Mouse (Mus musculus) brain, adult 2 months (tissue): Measurements from ENCODE around the gene Myh14.
"Not testable (repeated sequence)": the region's sequence is repeated elsewhere in the genome, so short reads cannot be mapped to it uniquely, and the experiment has no call there.

ENCODE experiments used
- DNase-seq: peaks from one replicate; pipeline ENCODE4 v3.0.0; 2011; ENCODE audit warnings: low read depth, low spot score

The Myh14 gene

GRCm38 (mm10) chr7:44670803-44671202 is at the start of gene Myh14:
Gene Myh14, minus strand, starts transcription at chr7:44670843.
- peak; percentile 99 for DNase-seq

DNA sequence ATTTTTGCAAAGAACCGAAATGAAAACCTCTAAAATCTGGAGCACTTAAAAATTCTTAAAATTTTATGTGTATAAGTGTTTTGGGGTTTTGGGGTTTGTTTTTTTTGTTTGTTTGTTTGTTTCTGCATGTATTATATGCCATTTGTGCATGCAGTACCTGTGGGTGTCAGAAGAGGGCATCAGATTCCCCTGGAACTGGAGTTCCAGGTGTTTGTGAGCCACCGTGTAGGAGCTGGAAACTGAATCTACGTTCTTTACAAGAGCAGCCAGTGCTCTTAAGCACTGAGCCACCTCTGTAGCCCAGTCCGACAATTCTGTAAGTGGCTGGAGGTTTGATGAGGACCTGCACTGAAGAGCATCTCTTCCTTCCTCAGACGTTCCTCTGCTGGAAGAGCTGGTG is 39.2 kb upstream of the Myh14 start:
- DNase-seq, result no peak

- no peak for DNase-seq
These were observed 37.9 kb upstream of the Myh14 start, which contains the start of gene Izumo2 for GRCm38 (mm10) chr7:44708574-44708973. Gene Izumo2, plus strand, starts transcription at chr7:44708742.

GRCm38 (mm10) chr7:44708093-44708492 is 37.5 kb upstream of the Myh14 start:
- not testable (repeated sequence) for DNase-seq

GRCm38 (mm10) chr7:44707169-44707675 is 36.6 kb upstream of the Myh14 start:
- DNase-seq, result no peak

- DNase-seq, result no peak
These were observed 35.7 kb upstream of the Myh14 start for GRCm38 (mm10) chr7:44706322-44706721.

DNA sequence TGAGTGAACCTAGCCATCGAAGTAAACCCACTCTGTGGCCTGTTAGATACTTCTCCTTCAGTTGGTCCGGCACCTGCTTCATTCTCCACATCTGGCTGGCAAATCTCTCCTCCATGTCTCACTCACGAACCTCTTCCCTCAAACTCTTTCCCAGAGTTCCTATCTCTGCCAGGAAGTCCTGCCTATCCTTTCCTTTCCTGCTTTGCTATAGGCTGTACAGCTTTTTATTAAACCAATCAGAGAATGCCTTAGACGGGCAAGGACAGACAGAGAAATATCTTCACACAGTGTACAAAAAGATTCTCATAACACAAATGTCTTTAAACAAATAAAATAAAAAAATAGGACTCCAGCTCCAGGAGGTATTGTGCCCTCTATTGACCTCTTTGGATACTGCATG is 34.4 kb upstream of the Myh14 start:
- DNase-seq, result no peak

- peak; percentile 20 for DNase-seq
These were observed 33.7 kb upstream of the Myh14 start for GRCm38 (mm10) chr7:44704363-44704762.

DNA sequence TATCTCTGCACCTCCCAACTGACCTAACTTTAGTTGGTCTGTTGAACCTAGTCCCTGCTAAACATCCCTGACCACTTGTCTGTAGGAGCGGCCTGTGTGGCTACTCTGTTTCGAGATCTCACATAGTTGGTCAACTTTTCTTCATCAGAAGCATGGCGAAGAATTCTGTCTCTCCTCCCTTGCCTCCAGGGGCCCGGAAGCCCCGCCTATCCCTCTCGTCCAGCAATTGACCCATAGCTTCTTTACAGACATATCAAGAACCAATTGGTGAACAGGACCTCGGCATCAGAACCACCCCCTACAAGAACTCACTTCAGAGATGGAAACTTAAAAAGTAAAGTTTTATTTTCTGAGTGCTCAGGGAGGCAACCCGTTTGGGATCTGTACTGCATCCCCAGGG is 32.3 kb upstream of the Myh14 start:
- DNase-seq, result no peak

GRCm38 (mm10) chr7:44701921-44702320 is 31.3 kb upstream of the Myh14 start:
- DNase-seq, result peak; percentile 80

DNA sequence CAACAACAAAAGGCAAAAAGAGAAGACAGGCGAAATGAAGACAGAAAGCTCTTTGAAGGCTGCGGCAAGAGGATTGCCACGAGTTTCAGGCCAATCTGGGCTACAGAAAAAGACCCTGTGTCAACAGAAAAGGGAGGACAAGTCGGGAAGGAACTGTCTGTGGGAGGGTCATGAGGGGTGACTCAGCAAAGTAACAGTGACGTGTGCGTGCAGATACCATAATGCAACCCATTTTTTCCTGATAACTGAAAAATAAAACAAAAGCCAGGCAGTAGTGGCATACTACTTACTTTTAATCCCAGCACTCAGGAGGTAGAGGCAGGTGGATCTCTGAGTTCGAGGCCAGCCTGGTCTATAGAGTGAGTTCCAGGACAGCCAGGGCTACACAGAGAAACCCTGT is 27.3 kb upstream of the Myh14 start:
- DNase-seq, result no peak

DNA sequence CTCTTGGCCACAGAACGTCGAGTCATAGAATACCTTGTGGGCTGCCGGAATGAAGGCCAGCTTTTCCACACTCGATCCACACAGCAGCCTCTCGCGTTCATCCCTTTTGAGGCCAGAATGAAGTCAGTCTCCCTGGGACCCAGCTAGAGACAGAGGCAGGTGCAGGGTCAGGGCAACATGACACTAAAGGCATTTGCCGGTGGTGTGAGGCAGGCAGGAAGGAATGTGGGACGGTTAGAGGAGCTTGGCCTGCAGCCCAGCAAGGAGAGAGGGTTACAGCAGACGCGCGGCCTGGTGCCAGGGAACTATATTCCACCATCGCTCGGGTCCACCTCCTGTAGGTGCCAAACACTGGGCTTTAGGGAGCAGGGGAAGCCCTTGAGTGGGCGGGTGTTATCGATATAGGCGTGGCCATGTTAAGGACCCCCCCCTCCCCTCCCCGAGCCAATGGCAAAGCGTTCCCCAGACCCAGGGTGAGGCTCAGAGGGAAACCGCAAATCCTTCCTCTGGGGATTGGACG is 26.6 kb upstream of the Myh14 start:
- DNase-seq, result peak; percentile 58

GRCm38 (mm10) chr7:44695223-44695622 is 24.6 kb upstream of the Myh14 start:
- no peak for DNase-seq

- no peak for DNase-seq
These were observed 23.0 kb upstream of the Myh14 start for GRCm38 (mm10) chr7:44693427-44694175.

DNA sequence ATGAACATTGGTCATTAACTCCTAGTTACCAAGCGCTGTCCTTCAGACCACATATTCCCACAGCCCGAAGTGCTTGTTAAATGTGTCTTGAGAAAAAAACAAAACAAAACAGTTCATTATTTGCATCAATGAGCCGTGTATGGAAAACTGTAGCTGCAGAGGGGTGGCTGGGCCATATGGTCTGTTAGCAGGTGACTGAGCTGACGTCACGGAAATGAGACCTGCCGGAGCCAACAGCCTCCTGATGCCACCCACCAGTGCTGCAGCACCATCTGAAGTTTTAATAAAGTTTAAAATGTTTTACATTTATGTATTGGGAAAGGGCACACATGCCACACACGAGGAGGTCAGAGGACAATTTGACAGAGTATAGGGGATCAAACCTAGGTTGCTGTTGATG is 18.7 kb upstream of the Myh14 start:
- peak; percentile 51 for DNase-seq

DNA sequence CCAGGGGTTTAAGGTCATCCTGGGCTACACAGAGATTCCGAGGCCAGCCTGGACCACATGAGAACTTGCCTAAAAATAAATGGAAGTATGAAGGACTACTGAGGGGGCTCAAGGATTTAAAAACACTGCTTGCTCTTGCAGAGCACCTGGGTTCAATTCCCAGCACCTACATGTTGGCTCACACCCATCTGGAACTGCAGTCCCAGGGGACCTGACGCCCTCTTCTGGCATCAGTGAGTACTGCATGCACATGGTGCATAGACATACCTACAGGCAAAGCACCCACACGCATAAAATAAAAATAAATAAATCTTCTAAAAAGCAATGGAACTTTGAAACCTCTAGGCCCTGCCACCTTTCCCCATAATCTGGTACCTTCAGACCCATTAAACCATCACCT is 18.2 kb upstream of the Myh14 start:
- no peak for DNase-seq

DNA sequence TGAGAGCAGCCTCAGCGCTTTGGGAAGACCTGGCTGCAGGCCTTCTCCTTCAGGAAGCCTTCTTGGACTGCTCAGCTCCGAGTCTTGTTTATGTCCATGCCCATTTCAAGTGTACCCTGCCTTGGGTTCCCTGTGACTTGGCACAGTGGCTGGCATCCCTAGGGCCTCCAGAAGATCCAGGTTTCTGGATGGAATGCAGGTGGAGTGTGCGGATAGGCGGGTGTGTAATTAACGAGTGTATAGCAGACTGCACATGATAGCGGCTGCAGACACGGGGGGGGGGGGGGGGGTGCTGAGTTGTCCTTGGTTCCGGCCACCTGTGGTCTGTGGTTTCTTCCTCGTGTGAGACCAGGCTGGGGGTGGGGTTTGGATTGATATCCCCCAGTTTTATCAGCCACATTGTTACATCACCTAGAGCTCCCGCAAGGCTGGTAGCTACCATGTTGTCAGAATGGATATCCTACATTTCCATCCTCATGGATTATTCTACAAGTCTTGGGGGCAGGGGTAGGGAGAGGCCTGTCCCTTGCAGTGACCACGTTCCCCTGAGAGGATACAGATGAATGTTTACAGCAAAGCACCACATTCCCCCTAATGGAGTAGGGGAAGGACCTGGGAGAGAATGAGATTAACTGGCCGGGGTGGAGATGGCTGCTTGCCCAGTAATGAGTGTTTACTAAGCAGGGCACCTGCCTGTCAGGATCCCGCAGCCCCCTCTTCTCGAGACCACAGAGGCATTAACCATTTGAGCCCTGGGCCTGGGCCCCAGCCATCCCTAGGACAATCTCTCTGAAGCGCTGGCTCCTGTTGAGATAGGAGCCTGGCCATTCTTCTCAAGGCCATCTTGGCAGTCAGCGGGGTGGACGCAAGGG is 15.1 kb upstream of the Myh14 start:
- no peak for DNase-seq

- DNase-seq, result no peak
These were observed 13.0 kb upstream of the Myh14 start for GRCm38 (mm10) chr7:44683656-44684055.

GRCm38 (mm10) chr7:44676611-44677010 is 6.0 kb upstream of the Myh14 start:
- peak; percentile 94 for DNase-seq

- DNase-seq, result no peak
These were observed 5.5 kb upstream of the Myh14 start for GRCm38 (mm10) chr7:44676126-44676525.

DNA sequence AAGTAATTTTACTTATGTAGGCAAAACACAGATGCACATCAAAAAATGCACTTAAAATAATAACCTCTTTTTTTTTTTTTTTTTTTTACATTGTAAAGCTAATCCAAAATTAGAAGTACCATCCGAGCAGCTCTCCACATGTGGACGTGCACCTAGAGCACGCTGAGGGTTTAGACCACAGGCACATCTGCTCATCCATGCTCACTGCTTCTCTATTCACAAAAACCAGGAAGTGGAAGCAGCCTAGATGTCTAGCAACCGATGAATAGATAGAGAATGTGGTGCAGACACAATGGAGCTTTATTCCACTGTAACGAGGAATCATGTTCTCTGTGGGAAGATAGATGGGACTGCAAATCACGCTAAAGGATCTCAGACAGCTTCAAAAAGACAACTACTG is 4.5 kb upstream of the Myh14 start:
- peak; percentile 68 for DNase-seq

DNA sequence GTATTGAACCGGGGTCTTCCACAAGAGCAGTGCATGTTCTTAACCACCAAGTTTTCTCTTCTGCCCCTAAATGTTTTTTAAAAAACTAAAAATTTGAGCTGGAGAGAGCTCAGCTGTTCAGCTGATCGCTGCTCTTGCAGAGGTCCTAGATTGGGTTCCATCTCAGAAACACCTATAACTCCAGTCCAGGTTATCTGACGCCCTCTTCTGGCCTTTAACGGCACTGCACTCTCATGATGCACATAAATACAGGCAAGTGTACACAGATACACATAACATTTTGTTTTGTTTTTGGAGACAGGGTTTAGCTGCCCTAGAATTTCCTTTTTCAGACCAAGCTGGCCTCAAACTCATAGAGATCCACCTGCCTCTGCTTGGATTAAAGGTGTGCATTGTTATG is 3.9 kb upstream of the Myh14 start:
- no peak for DNase-seq
